ENCODE assay signal across 9 mouse cellular contexts in the genomic region with DNA sequence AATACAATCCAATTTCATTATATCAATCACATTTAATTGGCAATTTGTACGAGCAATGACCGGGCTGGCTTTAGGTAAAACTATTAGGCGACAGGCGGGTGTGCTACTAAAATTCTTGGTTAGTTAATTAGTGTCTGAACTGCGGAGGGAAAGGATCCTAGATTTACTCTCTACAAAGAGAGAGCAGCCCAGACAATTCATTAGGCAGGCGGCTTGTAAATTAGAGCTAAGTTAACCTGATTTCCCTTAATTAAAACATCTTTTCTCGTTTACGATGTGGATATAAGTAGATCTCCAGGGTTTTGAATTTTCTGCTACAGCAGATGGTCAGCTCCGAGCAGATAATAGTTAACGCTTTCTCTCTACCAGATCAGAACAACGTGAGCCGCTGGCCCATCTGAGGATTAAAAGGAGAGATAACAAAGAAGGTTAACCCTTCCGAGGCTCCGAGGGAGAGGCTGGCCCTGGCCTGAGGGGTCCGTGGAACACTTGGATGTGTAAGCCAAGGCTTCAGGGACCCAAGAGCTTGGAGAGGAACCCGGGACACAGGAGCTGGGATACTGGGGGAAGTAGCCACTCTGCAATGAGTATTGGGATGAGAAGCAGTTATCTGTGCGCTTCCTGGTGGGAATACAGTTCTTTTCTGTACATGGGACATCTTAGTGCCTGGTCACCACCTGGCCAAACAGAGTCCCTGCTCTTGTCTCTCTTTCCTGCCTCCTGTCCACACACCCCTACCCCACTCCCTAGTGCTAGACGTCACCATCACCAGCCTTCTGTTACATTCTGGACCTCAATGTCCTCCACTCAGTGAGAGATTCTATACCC. TPM values are rescaled to one million over a fixed set of nuclear protein-coding genes. Genes with fewer than 3 reads are reported as not detected.
DNase-seq lines count a peak whose midpoint lies in the region; ATAC-seq lines count a peak whose summit lies in the region.
"Had no signal": no experiment of that assay in that cellular context is flagged by ENCODE, and none has a peak within 500 bp of the region (broad histone marks: within the 10 kb centered on the region; RNA-seq: fewer than 3 reads in every experiment).

No protein-coding gene starts in this region.

- WGBS in hindbrain, embryonic 10.5 days = 3% methylated on average over 18 of the region's 18 CpGs
- 3% methylated on average over 18 of the region's 18 CpGs for WGBS in midbrain, embryonic 16.5 days
- 4% methylated on average over 18 of the region's 18 CpGs for WGBS in heart, embryonic 12.5 days

- peaks cover 99% of the 10 kb centered on the region for H3K27me3 ChIP-seq in hindbrain, embryonic 10.5 days (ENCODE audit: insufficient read depth, poor library complexity, severe bottlenecking)
- H3K27me3 ChIP-seq in midbrain, embryonic 16.5 days (ENCODE audit: control insufficient read depth, insufficient read depth, low read depth, low read length) = peaks cover 26% of the 10 kb centered on the region
- H3K27me3 ChIP-seq in heart, embryonic 12.5 days (replicated peaks) = peaks cover 85% of the 10 kb centered on the region

- ATAC-seq in midbrain, embryonic 16.5 days = no peak
- no peak for ATAC-seq in heart, embryonic 12.5 days (ENCODE audit: insufficient number of reproducible peaks, low FRiP score)

- H3K4me3 ChIP-seq in hindbrain, embryonic 10.5 days = no peak overlapping the region
- no peak overlapping the region for H3K4me3 ChIP-seq in midbrain, embryonic 16.5 days (ENCODE audit: low read depth, low read length)
- H3K4me3 ChIP-seq in heart, embryonic 12.5 days = no peak overlapping the region

- H3K9ac ChIP-seq in midbrain, embryonic 16.5 days (ENCODE audit: low read depth, low read length) = no peak overlapping the region
- H3K9ac ChIP-seq in heart, embryonic 12.5 days = no peak overlapping the region

- H3K4me1 ChIP-seq in hindbrain, embryonic 10.5 days (replicated peaks) = peaks cover 52% of the 10 kb centered on the region
- H3K4me1 ChIP-seq in midbrain, embryonic 16.5 days (ENCODE audit: control insufficient read depth, insufficient read depth, low read length) = peaks cover 17% of the 10 kb centered on the region
- peaks cover 12% of the 10 kb centered on the region; the same call in 1 of the 2 replicates for H3K4me1 ChIP-seq in heart, embryonic 12.5 days (replicated peaks)

- H3K4me2 ChIP-seq in midbrain, embryonic 16.5 days (ENCODE audit: low read length) = no peak overlapping the region
- no peak overlapping the region for H3K4me2 ChIP-seq in heart, embryonic 12.5 days

- H3K27ac ChIP-seq in hindbrain, embryonic 10.5 days = peak overlapping the region; percentile 72
- peak overlapping the region; percentile 42 for H3K27ac ChIP-seq in midbrain, embryonic 16.5 days (ENCODE audit: low read length)
- H3K27ac ChIP-seq in heart, embryonic 12.5 days (ENCODE audit: poor library complexity, severe bottlenecking) = no peak overlapping the region

- peak; percentile 38 for DNase-seq in cerebellum, adult 11-12 months
- DNase-seq in cerebellum, adult 11 months = no peak
- DNase-seq in cerebellum, postnatal 14 days = peak; percentile 39 to 60
- peak; percentile 54 for DNase-seq in hindbrain, embryonic 10.5 days (ENCODE audit: low spot score)
- no peak for DNase-seq in heart, adult 11 months
- no peak for DNase-seq in lung, adult 18-20 months

- H3K36me3 ChIP-seq in hindbrain, embryonic 10.5 days = no peaks in the 10 kb centered on the region
- H3K36me3 ChIP-seq in midbrain, embryonic 16.5 days (ENCODE audit: control insufficient read depth, insufficient read depth, low read length) = no peaks in the 10 kb centered on the region
- H3K36me3 ChIP-seq in heart, embryonic 12.5 days = no peaks in the 10 kb centered on the region

- H3K9me3 ChIP-seq in hindbrain, embryonic 10.5 days = no peaks in the 10 kb centered on the region
- no peaks in the 10 kb centered on the region for H3K9me3 ChIP-seq in midbrain, embryonic 16.5 days (replicated peaks; ENCODE audit: control insufficient read depth, low read length, poor library complexity, severe bottlenecking)
- H3K9me3 ChIP-seq in heart, embryonic 12.5 days (replicated peaks) = no peaks in the 10 kb centered on the region

RNA-seq across cellular contexts. Expression of gene Uncx, which starts 6.2 kb away (rescaled TPM):
- polyA plus RNA-seq in hindbrain, embryonic 10.5 days (2016; fragmentation: Nextera tagmentation; extraction: Ambion mirVana) = 14.0 and 61.1 TPM in 2 replicates
- polyA plus RNA-seq in midbrain, embryonic 16.5 days (2015; fragmentation: Nextera tagmentation; extraction: Ambion mirVana) = 22.5 and 23.8 TPM in 2 replicates
- polyA plus RNA-seq in heart, embryonic 12.5 days (2016; fragmentation: Nextera tagmentation; extraction: Ambion mirVana) = 0.09 TPM in 1 of 2 replicates, not detected in the other
- polyA plus RNA-seq: gonadal fat pad, adult 2 months had no signal

RNA-seq across cellular contexts. Expression of gene Zfand2a, which starts 52.8 kb away (rescaled TPM):
- 9.7 and 13.2 TPM in 2 replicates for polyA plus RNA-seq in hindbrain, embryonic 10.5 days (2016; fragmentation: Nextera tagmentation; extraction: Ambion mirVana)
- 24.0 and 28.1 TPM in 2 replicates for polyA plus RNA-seq in midbrain, embryonic 16.5 days (2015; fragmentation: Nextera tagmentation; extraction: Ambion mirVana)
- polyA plus RNA-seq in heart, embryonic 12.5 days (2016; fragmentation: Nextera tagmentation; extraction: Ambion mirVana) = 11.2 and 12.7 TPM in 2 replicates

Comparison
In these comparisons a context has a peak if more than half of its experiments do, and no peak if none do; other contexts are left out.
1. DNase-seq: peak in cerebellum, adult 11-12 months (single experiment), cerebellum, postnatal 14 days (2 of 2) and hindbrain, embryonic 10.5 days (single experiment); none in cerebellum, adult 11 months (single experiment), heart, adult 11 months (single experiment) and lung, adult 18-20 months (0 of 2).
2. RNA of gene Uncx, which starts 6.2 kb away (polyA plus RNA-seq): 14.0 to 61.1 TPM in hindbrain, embryonic 10.5 days and 22.5 to 23.8 TPM in midbrain, embryonic 16.5 days; 0.09 TPM in heart, embryonic 12.5 days; every median in the first group is over 10 times any median in the second.